In the genomic region with DNA sequence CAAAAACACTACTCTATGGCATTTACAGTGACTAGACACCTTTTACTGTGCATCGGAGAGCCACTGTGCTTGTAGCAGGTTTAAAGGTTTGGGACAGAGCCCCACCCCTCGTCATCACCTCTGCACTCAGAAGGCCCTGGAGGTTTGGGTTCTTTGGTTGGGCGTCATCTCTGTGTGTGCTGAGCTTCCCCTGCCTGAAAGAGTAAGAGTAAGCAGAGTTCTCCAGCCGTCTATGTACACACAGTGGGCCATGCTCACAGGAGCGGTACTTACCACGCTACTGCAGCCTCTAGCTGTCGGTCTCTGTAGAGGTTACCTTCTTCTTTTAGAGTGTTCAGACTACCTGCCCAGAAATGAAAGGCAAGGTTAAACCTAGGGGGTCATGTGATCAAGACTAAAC, we compare ENCODE assay signal across 10 mouse cellular contexts. TPM values are rescaled to one million over a fixed set of nuclear protein-coding genes. Genes with fewer than 3 reads are reported as not detected.
DNase-seq lines count a peak whose midpoint lies in the region; ATAC-seq and TF ChIP-seq lines count a peak whose summit lies in the region.
"Had no signal": no experiment of that assay in that cellular context is flagged by ENCODE, and none has a peak within 500 bp of the region (broad histone marks: within the 10 kb centered on the region; RNA-seq: fewer than 3 reads in every experiment).

No protein-coding gene starts in this region.

- H3K4me2 ChIP-seq in heart, embryonic 13.5 days: peak overlapping the region; percentile 82
- no peak overlapping the region for H3K4me2 ChIP-seq in forebrain, embryonic 15.5 days (replicated peaks)
- H3K4me2 ChIP-seq in liver, postnatal 0 days (ENCODE audit: low read depth, low read length): peak overlapping the region; percentile 99; the same call in 1 of the 2 replicates

- no peaks in the 10 kb centered on the region for H3K27me3 ChIP-seq in heart, embryonic 13.5 days (replicated peaks)
- H3K27me3 ChIP-seq in heart, adult 2 months (ENCODE audit: control insufficient read depth, insufficient read depth, low read length): no peaks in the 10 kb centered on the region
- no peaks in the 10 kb centered on the region for H3K27me3 ChIP-seq in E14TG2a.4 (ENCODE audit: insufficient read depth, low read length)
- no peaks in the 10 kb centered on the region for H3K27me3 ChIP-seq in forebrain, embryonic 15.5 days
- H3K27me3 ChIP-seq in liver, postnatal 0 days (ENCODE audit: insufficient read depth, low read length): no peaks in the 10 kb centered on the region

- intact Hi-C loops in heart, adult 2 months (cut with DNase I): no loop called here

- H3K36me3 ChIP-seq in heart, embryonic 13.5 days: peaks cover 54% of the 10 kb centered on the region
- H3K36me3 ChIP-seq in heart, adult 2 months (ENCODE audit: control insufficient read depth, insufficient read depth, low read length): no peaks in the 10 kb centered on the region
- peaks cover 67% of the 10 kb centered on the region for H3K36me3 ChIP-seq in E14TG2a.4 (ENCODE audit: insufficient read depth, low read length)
- H3K36me3 ChIP-seq in forebrain, embryonic 15.5 days: peaks cover 41% of the 10 kb centered on the region
- H3K36me3 ChIP-seq in liver, postnatal 0 days (replicated peaks; ENCODE audit: insufficient read depth, low read length): peaks cover 27% of the 10 kb centered on the region

- no peak overlapping the region for H3K27ac ChIP-seq in heart, embryonic 13.5 days (replicated peaks)
- no peak overlapping the region for H3K27ac ChIP-seq in heart, adult 2 months
- no peak overlapping the region for H3K27ac ChIP-seq in forebrain, embryonic 15.5 days (replicated peaks)
- H3K27ac ChIP-seq in liver, postnatal 0 days (ENCODE audit: low read depth): no peak overlapping the region

- WGBS in heart, embryonic 13.5 days: 84% methylated on average over 7 of the region's 7 CpGs
- 92% methylated on average over 7 of the region's 7 CpGs for WGBS in heart, adult 2 months
- 93% methylated on average over 7 of the region's 7 CpGs for WGBS in forebrain, embryonic 15.5 days
- 84% methylated on average over 7 of the region's 7 CpGs for WGBS in liver, postnatal 0 days (ENCODE audit: insufficient replicate concordance)

- H3K9ac ChIP-seq in heart, embryonic 13.5 days: no peak overlapping the region
- H3K9ac ChIP-seq in heart, adult 2 months (ENCODE audit: low read depth, low read length): no peak overlapping the region
- H3K9ac ChIP-seq in forebrain, embryonic 15.5 days (replicated peaks): no peak overlapping the region
- H3K9ac ChIP-seq in liver, postnatal 0 days (replicated peaks): no peak overlapping the region

- ATAC-seq in heart, embryonic 13.5 days (ENCODE audit: extremely low read depth, insufficient number of reproducible peaks, low FRiP score, low TSS enrichment): no peak
- no peak for ATAC-seq in forebrain, embryonic 15.5 days (replicated peaks)
- no peak for ATAC-seq in liver, postnatal 0 days

- no peaks in the 10 kb centered on the region for H3K79me2 ChIP-seq in heart, adult 2 months (replicated peaks; ENCODE audit: control insufficient read depth, insufficient read depth, low read length)

- no peak for TF ChIP-seq POLR2A in heart, adult 2 months (IDR thresholded peaks at IDR 0.05; ENCODE audit: insufficient read depth, low read depth, low read length)

- H3K9me3 ChIP-seq in heart, embryonic 13.5 days: no peaks in the 10 kb centered on the region
- no peaks in the 10 kb centered on the region for H3K9me3 ChIP-seq in E14TG2a.4 (ENCODE audit: low read length)
- no peaks in the 10 kb centered on the region for H3K9me3 ChIP-seq in forebrain, embryonic 15.5 days
- H3K9me3 ChIP-seq in liver, postnatal 0 days (ENCODE audit: low read length): no peaks in the 10 kb centered on the region

- DNase-seq in heart, adult 2 months: no peak
- DNase-seq in liver, postnatal 0 days: no peak
- DNase-seq in thymus, adult 18-20 months: no peak
- no peak for DNase-seq in urinary bladder, postnatal 4 days (ENCODE audit: low spot score in 2 of 2)
- DNase-seq in cerebellum, postnatal 10 days: no peak
- DNase-seq: B cell, adult 2 months; embryo, embryonic 11 days had no signal

- no peak for TF ChIP-seq CTCF in heart, adult 2 months (IDR thresholded peaks at IDR 0.05)
- no peak for TF ChIP-seq CTCF in E14TG2a.4 (conservative IDR thresholded peaks at IDR 0.05; ENCODE audit: low read length)
- no peak for TF ChIP-seq CTCF in liver, postnatal 0 days (IDR thresholded peaks at IDR 0.05; ENCODE audit: low read depth)

- H3K4me1 ChIP-seq in heart, embryonic 13.5 days: peaks cover 15% of the 10 kb centered on the region
- H3K4me1 ChIP-seq in heart, adult 2 months (ENCODE audit: control insufficient read depth, insufficient read depth, low read length): peaks cover 2% of the 10 kb centered on the region; the same call in 1 of the 2 replicates
- peaks cover 60% of the 10 kb centered on the region for H3K4me1 ChIP-seq in E14TG2a.4 (replicated peaks; ENCODE audit: low read depth, low read length)
- H3K4me1 ChIP-seq in forebrain, embryonic 15.5 days: peaks cover 18% of the 10 kb centered on the region
- H3K4me1 ChIP-seq in liver, postnatal 0 days (ENCODE audit: insufficient read depth): peaks cover 17% of the 10 kb centered on the region

- H3K4me3 ChIP-seq in heart, embryonic 13.5 days: peak overlapping the region; percentile 83
- H3K4me3 ChIP-seq in heart, adult 2 months: no peak overlapping the region
- H3K4me3 ChIP-seq in E14TG2a.4 (replicated peaks; ENCODE audit: low read length): peak overlapping the region; percentile 97
- peak overlapping the region; percentile 66 for H3K4me3 ChIP-seq in forebrain, embryonic 15.5 days
- no peak overlapping the region for H3K4me3 ChIP-seq in liver, postnatal 0 days (ENCODE audit: low read depth, low read length)

- TF ChIP-seq EP300 in heart, adult 2 months (IDR thresholded peaks at IDR 0.05; ENCODE audit: insufficient read depth, low read depth, low read length): no peak
- TF ChIP-seq EP300 in liver, postnatal 0 days (IDR thresholded peaks at IDR 0.05; ENCODE audit: low read depth): no peak

RNA-seq across cellular contexts. Expression of gene Msto1, which starts 1.2 kb away (rescaled TPM):
- polyA plus RNA-seq in heart, embryonic 13.5 days (2015; fragmentation: Nextera tagmentation; extraction: Ambion mirVana): 48.6 and 52.3 TPM in 2 replicates
- 10 to 100 TPM; 12.4 to 12.6 TPM for total RNA-seq in heart, adult 2 months (2021)
- polyA plus RNA-seq in heart, adult 2 months (2012; rRNA removed): 21.6 and 22.1 TPM in 2 replicates
- 42.2 and 45.2 TPM in 2 replicates for polyA plus RNA-seq in forebrain, embryonic 15.5 days (2015; fragmentation: Nextera tagmentation; extraction: Ambion mirVana)
- polyA plus RNA-seq in liver, postnatal 0 days (2015; fragmentation: Nextera tagmentation; extraction: Ambion mirVana): 9.8 and 9.9 TPM in 2 replicates

RNA-seq across cellular contexts. Expression of gene Ash1l, which starts 37.8 kb away (rescaled TPM):
- 12.4 and 12.8 TPM in 2 replicates for polyA plus RNA-seq in heart, embryonic 13.5 days (2015; fragmentation: Nextera tagmentation; extraction: Ambion mirVana)
- 10 to 100 TPM; 36.4 to 41.1 TPM for total RNA-seq in heart, adult 2 months (2021)
- polyA plus RNA-seq in heart, adult 2 months (2012; rRNA removed): 6.9 and 14.0 TPM in 2 replicates
- polyA plus RNA-seq in forebrain, embryonic 15.5 days (2015; fragmentation: Nextera tagmentation; extraction: Ambion mirVana): 23.5 and 23.7 TPM in 2 replicates
- 3.7 and 4.1 TPM in 2 replicates for polyA plus RNA-seq in liver, postnatal 0 days (2015; fragmentation: Nextera tagmentation; extraction: Ambion mirVana)

RNA-seq across cellular contexts. Expression of gene Dap3, which starts 38.4 kb away (rescaled TPM):
- polyA plus RNA-seq in heart, embryonic 13.5 days (2015; fragmentation: Nextera tagmentation; extraction: Ambion mirVana): 125 and 132 TPM in 2 replicates
- total RNA-seq in heart, adult 2 months (2021): 100 to 1,000 TPM; 134 to 153 TPM
- 66.5 and 98.1 TPM in 2 replicates for polyA plus RNA-seq in heart, adult 2 months (2012; rRNA removed)
- 163 and 167 TPM in 2 replicates for polyA plus RNA-seq in forebrain, embryonic 15.5 days (2015; fragmentation: Nextera tagmentation; extraction: Ambion mirVana)
- polyA plus RNA-seq in liver, postnatal 0 days (2015; fragmentation: Nextera tagmentation; extraction: Ambion mirVana): 59.1 and 60.9 TPM in 2 replicates

Comparison
In these comparisons a context has a peak if more than half of its experiments do, and no peak if none do; other contexts are left out.
1. H3K4me3 ChIP-seq: peak in heart, embryonic 13.5 days (single experiment), E14TG2a.4 (single experiment) and forebrain, embryonic 15.5 days (single experiment); none in heart, adult 2 months (single experiment) and liver, postnatal 0 days (single experiment).